In genomic region chr8:125012695-125013627, GRCm38 (mm10) we compare ENCODE assay signal across 7 mouse cellular contexts. TPM values are rescaled to one million over a fixed set of nuclear protein-coding genes. Genes with fewer than 3 reads are reported as not detected.
DNase-seq lines count a peak whose midpoint lies in the region; ATAC-seq lines count a peak whose summit lies in the region.

Gene Tsnax (plus strand): TSS chr8:125012997.

- peak; percentile 97 for DNase-seq in adrenal gland, postnatal 14 days
- peak; percentile 93 for DNase-seq in embryonic facial prominence, embryonic 11.5 days (ENCODE audit: low spot score)
- DNase-seq in kidney, adult 11 months = peak; percentile 93
- peak; percentile 96 for DNase-seq in limb, embryonic 10.5 days (ENCODE audit: low spot score)
- DNase-seq in spleen, adult 12 weeks (ENCODE audit: low spot score) = peak; percentile 63

- ATAC-seq in embryonic facial prominence, embryonic 11.5 days (replicated peaks; ENCODE audit: insufficient number of reproducible peaks, low FRiP score, low TSS enrichment, low read depth) = peak; percentile 98
- ATAC-seq in granulocyte monocyte progenitor cell, adult 5-6 weeks (replicated peaks; ENCODE audit: poor library complexity, severe bottlenecking) = peak; percentile 98
- peak; percentile 99 for ATAC-seq in midbrain, embryonic 13.5 days

- H3K9me3 ChIP-seq in embryonic facial prominence, embryonic 11.5 days (replicated peaks; ENCODE audit: control insufficient read depth, low read length) = no peaks in the 10 kb centered on the region
- no peaks in the 10 kb centered on the region; the same call in 1 of the 2 replicates for H3K9me3 ChIP-seq in limb, embryonic 10.5 days (replicated peaks)
- H3K9me3 ChIP-seq in midbrain, embryonic 13.5 days = no peaks in the 10 kb centered on the region

- 3% methylated on average over 78 of the region's 84 CpGs for WGBS in embryonic facial prominence, embryonic 11.5 days
- 4% methylated on average over 68 of the region's 84 CpGs for WGBS in limb, embryonic 10.5 days
- 2% methylated on average over 80 of the region's 84 CpGs for WGBS in midbrain, embryonic 13.5 days

- H3K4me1 ChIP-seq in embryonic facial prominence, embryonic 11.5 days (ENCODE audit: control insufficient read depth, insufficient read depth, low read length) = no peaks in the 10 kb centered on the region
- peaks cover 4% of the 10 kb centered on the region for H3K4me1 ChIP-seq in limb, embryonic 10.5 days
- H3K4me1 ChIP-seq in midbrain, embryonic 13.5 days (replicated peaks) = peaks cover 8% of the 10 kb centered on the region

- peak within 1 kb of the TSS; percentile 96 for H3K9ac ChIP-seq in embryonic facial prominence, embryonic 11.5 days (replicated peaks; ENCODE audit: low read length)
- H3K9ac ChIP-seq in midbrain, embryonic 13.5 days (replicated peaks) = peak within 1 kb of the TSS; percentile 92

- peak within 1 kb of the TSS; percentile 97 for H3K4me3 ChIP-seq in embryonic facial prominence, embryonic 11.5 days (ENCODE audit: low read depth, low read length)
- H3K4me3 ChIP-seq in limb, embryonic 10.5 days = peak within 1 kb of the TSS; percentile 97
- H3K4me3 ChIP-seq in midbrain, embryonic 13.5 days (replicated peaks) = peak within 1 kb of the TSS; percentile 86

- peaks cover 3% of the 10 kb centered on the region; the same call in 1 of the 2 replicates for H3K36me3 ChIP-seq in embryonic facial prominence, embryonic 11.5 days (replicated peaks; ENCODE audit: control insufficient read depth, insufficient read depth, low read depth, low read length)
- peaks cover 38% of the 10 kb centered on the region for H3K36me3 ChIP-seq in limb, embryonic 10.5 days
- peaks cover 30% of the 10 kb centered on the region for H3K36me3 ChIP-seq in midbrain, embryonic 13.5 days

- peak within 1 kb of the TSS; percentile 74 for H3K4me2 ChIP-seq in embryonic facial prominence, embryonic 11.5 days (ENCODE audit: low read depth, low read length)
- peak within 1 kb of the TSS; percentile 80 for H3K4me2 ChIP-seq in midbrain, embryonic 13.5 days (replicated peaks)

- peak within 1 kb of the TSS; percentile 48 for H3K27ac ChIP-seq in embryonic facial prominence, embryonic 11.5 days (replicated peaks; ENCODE audit: low read depth, low read length)
- H3K27ac ChIP-seq in limb, embryonic 10.5 days = peak within 1 kb of the TSS; percentile 94
- H3K27ac ChIP-seq in midbrain, embryonic 13.5 days = peak within 1 kb of the TSS; percentile 87

- no peaks in the 10 kb centered on the region for H3K27me3 ChIP-seq in embryonic facial prominence, embryonic 11.5 days (ENCODE audit: control insufficient read depth, insufficient read depth, low read length)
- no peaks in the 10 kb centered on the region for H3K27me3 ChIP-seq in limb, embryonic 10.5 days (ENCODE audit: low read depth, poor library complexity, severe bottlenecking)
- H3K27me3 ChIP-seq in midbrain, embryonic 13.5 days = peaks cover 16% of the 10 kb centered on the region; the same call in 1 of the 2 replicates

RNA-seq across cellular contexts. Expression of gene Tsnax, which starts in this region (rescaled TPM):
- 74.1 and 74.7 TPM in 2 replicates for total RNA-seq in adrenal gland, postnatal 14 days (2021)
- polyA plus RNA-seq in embryonic facial prominence, embryonic 11.5 days (2014; fragmentation: Nextera tagmentation; extraction: Ambion mirVana) = 158 and 159 TPM in 2 replicates
- 53.0 and 56.1 TPM in 2 replicates for total RNA-seq in granulocyte monocyte progenitor cell, adult 5-6 weeks (2014; fragmentation: Nextera tagmentation)
- total RNA-seq in granulocyte monocyte progenitor cell, adult 5-6 weeks (2017) = 72.8 and 77.1 TPM in 2 replicates
- 134 and 141 TPM in 2 replicates for polyA plus RNA-seq in limb, embryonic 10.5 days (2016; fragmentation: Nextera tagmentation; extraction: Ambion mirVana)
- polyA plus RNA-seq in midbrain, embryonic 13.5 days (2015; fragmentation: Nextera tagmentation; extraction: Ambion mirVana) = 180 and 193 TPM in 2 replicates

Comparison
In these comparisons a context has a peak if more than half of its experiments do, and no peak if none do; other contexts are left out.
1. Peak in every context shown above with its lines: DNase-seq, ATAC-seq, H3K4me3 ChIP-seq and H3K27ac ChIP-seq.